Mouse (Mus musculus) ES-Bruce4 (cell line): Measurements from ENCODE around the gene Tdrd1. TPM values are rescaled to one million over a fixed set of nuclear protein-coding genes. Genes with fewer than 3 reads are reported as not detected.
A peak's percentile ranks its signal among the peaks of the same experiment; 100 is the strongest.

ENCODE experiments used
- H3K27ac ChIP-seq: 2 replicates; pipeline ENCODE4 v1.5.1; 2012; ENCODE audit warnings: low read length, inconsistent platforms; ENCODE audit not compliant: insufficient read depth
- H3K27me3 ChIP-seq: 2 replicates; pipeline ENCODE4 v1.6.1; 2012; ENCODE audit warnings: mild to moderate bottlenecking, low read length, inconsistent platforms; ENCODE audit not compliant: control insufficient read depth, poor library complexity, insufficient read depth, severe bottlenecking
- H3K36me3 ChIP-seq: 2 replicates; pipeline ENCODE4 v1.6.1; 2012; ENCODE audit warnings: inconsistent platforms, mild to moderate bottlenecking, low read length, moderate library complexity; ENCODE audit not compliant: control insufficient read depth, poor library complexity, insufficient read depth, severe bottlenecking
- H3K4me1 ChIP-seq: one replicate; pipeline ENCODE4 v1.8.1; 2011; ENCODE audit warnings: low read length; ENCODE audit not compliant: control insufficient read depth, insufficient read depth
- H3K4me3 ChIP-seq: 2 replicates; pipeline ENCODE4 v1.5.1; 2011; ENCODE audit warnings: low read depth, mild to moderate bottlenecking, low read length
- H3K9ac ChIP-seq: 2 replicates; pipeline ENCODE4 v1.6.1; 2012; ENCODE audit warnings: low read depth, mild to moderate bottlenecking, inconsistent platforms; ENCODE audit not compliant: poor library complexity, severe bottlenecking
- H3K9me3 ChIP-seq: replicated peaks from 2 replicates; pipeline ENCODE4 v1.6.1; 2012; ENCODE audit warnings: mild to moderate bottlenecking, low read length, inconsistent platforms; ENCODE audit not compliant: control insufficient read depth, poor library complexity, insufficient read depth, severe bottlenecking
- CTCF ChIP-seq: IDR thresholded peaks from one replicate; pipeline ENCODE4 v1.8.1; 2011; ENCODE audit warnings: low read depth, low read length
- EP300 ChIP-seq: IDR thresholded peaks from 2 replicates; pipeline ENCODE4 v1.6.1; 2011; ENCODE audit warnings: low read depth, low read length; ENCODE audit not compliant: insufficient read depth
- POLR2A ChIP-seq: IDR thresholded peaks from one replicate; pipeline ENCODE4 v1.8.1; 2011; ENCODE audit warnings: low read length; ENCODE audit not compliant: insufficient read depth
- polyA plus RNA-seq: library from polyadenylated mRNA; stranded (reverse); fragments of >200 nt; gene quantifications from 2 replicates; pipeline ENCODE4 v1.2.4, GENCODE M21; 2011; ENCODE audit warnings: low read depth; ENCODE audit not compliant: missing spikeins, insufficient read depth, insufficient read length

Tdrd1 gene
- polyA plus RNA-seq, 1 experiment, result 1.7 TPM

GRCm38 (mm10) chr19:56893326-56893725 lies 67.3 kb downstream of the Tdrd1 start:
- Histone ChIP-seq H3K36me3 (no peaks in the 10 kb centered on the region), H3K9ac (no peak overlapping the region), H3K27me3 (no peaks in the 10 kb centered on the region), H3K9me3 (no peaks in the 10 kb centered on the region), H3K4me1 (no peaks in the 10 kb centered on the region), H3K4me3 (no peak overlapping the region), H3K27ac (no peak overlapping the region)
- TF ChIP-seq EP300 (no peak), CTCF (no peak), POLR2A (no peak)

GRCm38 (mm10) chr19:56897654-56898053 lies 71.6 kb downstream of the Tdrd1 start:
- Histone ChIP-seq H3K36me3 (no peaks in the 10 kb centered on the region), H3K27me3 (no peaks in the 10 kb centered on the region), H3K27ac (no peak overlapping the region), H3K4me1 (no peaks in the 10 kb centered on the region), H3K9me3 (no peaks in the 10 kb centered on the region), H3K4me3 (no peak overlapping the region), H3K9ac (no peak overlapping the region)
- TF ChIP-seq CTCF (no peak), POLR2A (no peak), EP300 (no peak)

- Histone ChIP-seq H3K27me3 (no peaks in the 10 kb centered on the region), H3K9me3 (no peaks in the 10 kb centered on the region), H3K36me3 (no peaks in the 10 kb centered on the region), H3K27ac (no peak overlapping the region), H3K9ac (no peak overlapping the region), H3K4me3 (no peak overlapping the region), H3K4me1 (no peaks in the 10 kb centered on the region)
- no peak for TF ChIP-seq CTCF
- TF ChIP-seq EP300, result no peak
- TF ChIP-seq POLR2A, result no peak
These were observed 78.1 kb downstream of the Tdrd1 start for GRCm38 (mm10) chr19:56904095-56904494.

- no peak overlapping the region for H3K9ac ChIP-seq
- H3K4me1 ChIP-seq, result no peaks in the 10 kb centered on the region
- no peaks in the 10 kb centered on the region for H3K9me3 ChIP-seq
- H3K27ac ChIP-seq, result no peak overlapping the region
- no peak for TF ChIP-seq EP300
- no peak for TF ChIP-seq CTCF
- TF ChIP-seq POLR2A, result no peak
- H3K36me3 ChIP-seq, result no peaks in the 10 kb centered on the region
- no peaks in the 10 kb centered on the region for H3K27me3 ChIP-seq
- no peak overlapping the region for H3K4me3 ChIP-seq
These were observed 79.4 kb downstream of the Tdrd1 start for GRCm38 (mm10) chr19:56905395-56905794.

- H3K4me3 ChIP-seq, result no peak overlapping the region
- no peaks in the 10 kb centered on the region for H3K9me3 ChIP-seq
- no peaks in the 10 kb centered on the region for H3K4me1 ChIP-seq
- TF ChIP-seq POLR2A (no peak), EP300 (no peak), CTCF (no peak)
- H3K36me3 ChIP-seq, result no peaks in the 10 kb centered on the region
- no peak overlapping the region for H3K9ac ChIP-seq
- H3K27me3 ChIP-seq, result no peaks in the 10 kb centered on the region
- no peak overlapping the region for H3K27ac ChIP-seq
These were observed 81.8 kb downstream of the Tdrd1 start for GRCm38 (mm10) chr19:56907850-56908249.

GRCm38 (mm10) chr19:56908472-56909270 lies 82.7 kb downstream of the Tdrd1 start:
- Histone ChIP-seq H3K27ac (no peak overlapping the region), H3K4me1 (no peaks in the 10 kb centered on the region), H3K27me3 (no peaks in the 10 kb centered on the region), H3K4me3 (no peak overlapping the region), H3K36me3 (no peaks in the 10 kb centered on the region), H3K9me3 (no peaks in the 10 kb centered on the region), H3K9ac (no peak overlapping the region)
- no peak for TF ChIP-seq EP300
- peak; percentile 65 for TF ChIP-seq CTCF
